8 mouse cellular contexts compared by ENCODE assay signal in the genomic region with DNA sequence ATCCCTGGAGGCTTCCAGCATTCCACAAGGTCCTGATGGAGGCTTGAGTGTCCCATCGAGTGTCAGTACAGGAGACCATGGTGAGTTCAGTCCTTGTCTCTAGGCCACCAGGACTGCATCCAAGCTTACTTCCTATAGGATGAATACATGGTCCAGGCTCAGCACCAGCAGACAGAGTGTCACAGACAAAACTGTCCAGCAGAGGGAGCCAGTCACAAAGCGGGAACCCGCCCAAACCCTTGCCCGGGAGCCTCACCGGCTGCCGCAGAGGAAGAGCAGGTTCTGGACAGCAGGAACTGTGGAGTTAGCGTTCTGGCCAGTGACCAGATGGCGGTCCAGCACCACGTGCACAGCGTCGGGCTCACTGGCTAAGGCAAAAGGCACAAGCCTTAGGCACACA. TPM values are rescaled to one million over a fixed set of nuclear protein-coding genes. Genes with fewer than 3 reads are reported as not detected.
DNase-seq lines count a peak whose midpoint lies in the region; ATAC-seq and TF ChIP-seq lines count a peak whose summit lies in the region.

No protein-coding gene starts in this region.

- peak; percentile 63; the same call in 1 of the 2 replicates for ATAC-seq in heart, embryonic 12.5 days (ENCODE audit: insufficient number of reproducible peaks, low FRiP score)
- peak; percentile 36 for ATAC-seq in kidney, embryonic 16.5 days (ENCODE audit: low FRiP score, low TSS enrichment)

- no peaks in the 10 kb centered on the region for H3K27me3 ChIP-seq in heart, embryonic 12.5 days (replicated peaks)
- no peaks in the 10 kb centered on the region for H3K27me3 ChIP-seq in kidney, embryonic 16.5 days (ENCODE audit: insufficient read depth, low read length)

- H3K4me3 ChIP-seq in bone marrow macrophage, adult 2 months (ENCODE audit: insufficient read depth, low read length): no peak overlapping the region
- H3K4me3 ChIP-seq in embryonic fibroblast, embryonic 13.5 days (ENCODE audit: insufficient read depth, low read length): no peak overlapping the region
- no peak overlapping the region for H3K4me3 ChIP-seq in heart, embryonic 12.5 days
- H3K4me3 ChIP-seq in kidney, embryonic 16.5 days (ENCODE audit: low read length): no peak overlapping the region

- H3K4me2 ChIP-seq in heart, embryonic 12.5 days: peak overlapping the region; percentile 9; the same call in 1 of the 2 replicates
- H3K4me2 ChIP-seq in kidney, embryonic 16.5 days (replicated peaks; ENCODE audit: low read depth, low read length): no peak overlapping the region

- DNase-seq in A20 (ENCODE audit: low read depth, low spot score): peak; percentile 78
- peak; percentile 88 for DNase-seq in liver
- DNase-seq in monocyte, adult 2 months (ENCODE audit: low read depth in 1 of 2, low spot score in 2 of 2): peak; percentile 57 to 77
- peak; percentile 84 to 91 for DNase-seq in spleen, postnatal 10 days (ENCODE audit: low spot score in 2 of 2)

- no peak overlapping the region for H3K27ac ChIP-seq in bone marrow macrophage, adult 2 months (ENCODE audit: insufficient read depth, low read depth, low read length)
- H3K27ac ChIP-seq in embryonic fibroblast, embryonic 13.5 days (ENCODE audit: insufficient read depth, low read length): no peak overlapping the region
- no peak overlapping the region for H3K27ac ChIP-seq in heart, embryonic 12.5 days (ENCODE audit: poor library complexity, severe bottlenecking)
- H3K27ac ChIP-seq in kidney, embryonic 16.5 days (ENCODE audit: low read length): no peak overlapping the region

- peaks cover 4% of the 10 kb centered on the region for H3K4me1 ChIP-seq in bone marrow macrophage, adult 2 months (ENCODE audit: control insufficient read depth, insufficient read depth, low read length)
- 0 out of 2 replicates have a peak, but pooled peaks cover 2% of the 10 kb centered on the region for H3K4me1 ChIP-seq in embryonic fibroblast, embryonic 13.5 days (ENCODE audit: control insufficient read depth, insufficient read depth, low read length)
- H3K4me1 ChIP-seq in heart, embryonic 12.5 days (replicated peaks): peaks cover 12% of the 10 kb centered on the region
- peaks cover 10% of the 10 kb centered on the region for H3K4me1 ChIP-seq in kidney, embryonic 16.5 days (ENCODE audit: insufficient read depth, low read length)

- TF ChIP-seq CTCF in bone marrow macrophage, adult 2 months (IDR thresholded peaks at IDR 0.05; ENCODE audit: low read depth, low read length): peak; percentile 39; the same call in 1 of the 2 replicates
- TF ChIP-seq CTCF in embryonic fibroblast, embryonic 13.5 days (IDR thresholded peaks at IDR 0.05; ENCODE audit: borderline replicate concordance, insufficient read depth, low read length): peak; percentile 74

- peaks cover 33% of the 10 kb centered on the region for H3K36me3 ChIP-seq in heart, embryonic 12.5 days
- H3K36me3 ChIP-seq in kidney, embryonic 16.5 days (ENCODE audit: insufficient read depth, low read length): peaks cover 24% of the 10 kb centered on the region

- H3K9me3 ChIP-seq in heart, embryonic 12.5 days (replicated peaks): no peaks in the 10 kb centered on the region
- no peaks in the 10 kb centered on the region for H3K9me3 ChIP-seq in kidney, embryonic 16.5 days (ENCODE audit: low read length)

- peak overlapping the region; percentile 37 for H3K9ac ChIP-seq in heart, embryonic 12.5 days
- 0 out of 2 replicates have a peak overlapping the region, but pooled peaks have one; percentile 17 for H3K9ac ChIP-seq in kidney, embryonic 16.5 days (replicated peaks; ENCODE audit: low read length)

- TF ChIP-seq POLR2A in bone marrow macrophage, adult 2 months (IDR thresholded peaks at IDR 0.05; ENCODE audit: borderline replicate concordance, low read depth, low read length): no peak
- TF ChIP-seq POLR2A in embryonic fibroblast, embryonic 13.5 days (IDR thresholded peaks at IDR 0.05; ENCODE audit: low read depth, low read length): no peak

- 17% methylated on average over 11 of the region's 11 CpGs for WGBS in heart, embryonic 12.5 days
- 10% methylated on average over 11 of the region's 11 CpGs for WGBS in kidney, embryonic 16.5 days

RNA-seq across cellular contexts. Expression of gene Gatd1, which starts 5.1 kb away (rescaled TPM):
- polyA plus RNA-seq in bone marrow macrophage, adult 2 months (2012; ENCODE audit: insufficient read depth, insufficient read length, missing spikeins): 45.8 and 50.5 TPM in 2 replicates
- polyA plus RNA-seq in embryonic fibroblast, embryonic 13.5 days (2011; ENCODE audit: insufficient read length, low read depth, missing spikeins): 30.5 and 41.5 TPM in 2 replicates
- polyA plus RNA-seq in heart, embryonic 12.5 days (2016; fragmentation: Nextera tagmentation; extraction: Ambion mirVana): 25.5 and 26.7 TPM in 2 replicates
- polyA plus RNA-seq in kidney, embryonic 16.5 days (2015; fragmentation: Nextera tagmentation; extraction: Ambion mirVana): 63.7 and 65.3 TPM in 2 replicates

RNA-seq across cellular contexts. Expression of gene Taldo1, which starts 16.8 kb away (rescaled TPM):
- 422 and 438 TPM in 2 replicates for polyA plus RNA-seq in bone marrow macrophage, adult 2 months (2012; ENCODE audit: insufficient read depth, insufficient read length, missing spikeins)
- 93.0 and 121 TPM in 2 replicates for polyA plus RNA-seq in embryonic fibroblast, embryonic 13.5 days (2011; ENCODE audit: insufficient read length, low read depth, missing spikeins)
- polyA plus RNA-seq in heart, embryonic 12.5 days (2016; fragmentation: Nextera tagmentation; extraction: Ambion mirVana): 276 and 284 TPM in 2 replicates
- 371 and 374 TPM in 2 replicates for polyA plus RNA-seq in kidney, embryonic 16.5 days (2015; fragmentation: Nextera tagmentation; extraction: Ambion mirVana)

RNA-seq across cellular contexts. Expression of gene Cend1, which starts 20.5 kb away (rescaled TPM):
- polyA plus RNA-seq in bone marrow macrophage, adult 2 months (2012; ENCODE audit: insufficient read depth, insufficient read length, missing spikeins): not detected in 2 replicates
- polyA plus RNA-seq in embryonic fibroblast, embryonic 13.5 days (2011; ENCODE audit: insufficient read length, low read depth, missing spikeins): 4.9 and 5.4 TPM in 2 replicates
- polyA plus RNA-seq in heart, embryonic 12.5 days (2016; fragmentation: Nextera tagmentation; extraction: Ambion mirVana): 13.9 and 14.6 TPM in 2 replicates
- 3.0 TPM in 2 replicates for polyA plus RNA-seq in kidney, embryonic 16.5 days (2015; fragmentation: Nextera tagmentation; extraction: Ambion mirVana)

RNA-seq across cellular contexts. Expression of gene Slc25a22, which starts 28.9 kb away (rescaled TPM):
- 21.4 and 24.8 TPM in 2 replicates for polyA plus RNA-seq in bone marrow macrophage, adult 2 months (2012; ENCODE audit: insufficient read depth, insufficient read length, missing spikeins)
- 24.0 and 26.9 TPM in 2 replicates for polyA plus RNA-seq in embryonic fibroblast, embryonic 13.5 days (2011; ENCODE audit: insufficient read length, low read depth, missing spikeins)
- polyA plus RNA-seq in heart, embryonic 12.5 days (2016; fragmentation: Nextera tagmentation; extraction: Ambion mirVana): 19.3 and 20.7 TPM in 2 replicates
- 33.2 and 39.9 TPM in 2 replicates for polyA plus RNA-seq in kidney, embryonic 16.5 days (2015; fragmentation: Nextera tagmentation; extraction: Ambion mirVana)

RNA-seq across cellular contexts. Expression of gene Pidd1, which starts 35.0 kb away (rescaled TPM):
- 4.0 and 5.6 TPM in 2 replicates for polyA plus RNA-seq in bone marrow macrophage, adult 2 months (2012; ENCODE audit: insufficient read depth, insufficient read length, missing spikeins)
- 12.4 and 18.1 TPM in 2 replicates for polyA plus RNA-seq in embryonic fibroblast, embryonic 13.5 days (2011; ENCODE audit: insufficient read length, low read depth, missing spikeins)
- polyA plus RNA-seq in heart, embryonic 12.5 days (2016; fragmentation: Nextera tagmentation; extraction: Ambion mirVana): 12.0 and 14.3 TPM in 2 replicates
- polyA plus RNA-seq in kidney, embryonic 16.5 days (2015; fragmentation: Nextera tagmentation; extraction: Ambion mirVana): 11.4 and 12.6 TPM in 2 replicates
